Mouse (Mus musculus): Measurements from ENCODE around the gene Wfdc5.

- TF ChIP-seq CTCF (IDR thresholded peaks at IDR 0.05) (no peak), EP300 (IDR thresholded peaks at IDR 0.05) (no peak)
These were observed 17.6 kb downstream of the Wfdc5 start for GRCm38 (mm10) chr2:164164941-164165340.

Data from lung, postnatal 0 days (tissue).